Mouse (Mus musculus): ENCODE results near the gene B2m. TPM values are rescaled to one million over a fixed set of nuclear protein-coding genes. Genes with fewer than 3 reads are reported as not detected.
"Not testable (repeated sequence)": the region's sequence is repeated elsewhere in the genome, so short reads cannot be mapped to it uniquely, and the experiment has no call there.

B2m gene
- total RNA-seq (2014; rRNA removed) (46.6 and 90.7 TPM in 2 replicates), polyA plus RNA-seq (2015; fragmentation: Nextera tagmentation; extraction: Ambion mirVana) (152 and 178 TPM in 2 replicates)

- peak within 1 kb of the TSS; percentile 87 for H3K4me2 ChIP-seq (ENCODE audit: low read depth)
- peak within 1 kb of the TSS; percentile 62 for H3K9ac ChIP-seq
- H3K4me1 ChIP-seq (ENCODE audit: insufficient read depth), result no peaks in the 10 kb centered on the region
- no peaks in the 10 kb centered on the region for H3K9me3 ChIP-seq (ENCODE audit: low read length)
- WGBS, result 1% methylated on average over 40 of the region's 40 CpGs
- no peaks in the 10 kb centered on the region for H3K36me3 ChIP-seq (ENCODE audit: insufficient read depth)
- TF ChIP-seq CTCF (IDR thresholded peaks at IDR 0.05; ENCODE audit: low read depth), result no peak
- ATAC-seq (peak; percentile 100), DNase-seq (peak; percentile 94)
- H3K27ac ChIP-seq (ENCODE audit: low read depth, low read length), result 0 out of 2 replicates have a peak within 1 kb of the TSS, but pooled peaks have one; percentile 31
- H3K27me3 ChIP-seq (ENCODE audit: insufficient read depth, low read length), result no peaks in the 10 kb centered on the region
- peak within 1 kb of the TSS; percentile 60 for H3K4me3 ChIP-seq (ENCODE audit: low read depth, low read length)
These were observed at the start of gene B2m for GRCm38 (mm10) chr2:122147508-122148241. Gene B2m, plus strand, starts transcription at chr2:122147686.

GRCm38 (mm10) chr2:122097686-122098085 is 49.8 kb upstream of the B2m start:
- 85% methylated on average over 5 of the region's 5 CpGs for WGBS
- H3K27me3 ChIP-seq (ENCODE audit: insufficient read depth, low read length); H3K27ac ChIP-seq (ENCODE audit: low read depth, low read length); ATAC-seq; H3K9ac ChIP-seq; H3K4me3 ChIP-seq (ENCODE audit: low read depth, low read length); H3K9me3 ChIP-seq (ENCODE audit: low read length); DNase-seq; H3K4me1 ChIP-seq (ENCODE audit: insufficient read depth); H3K4me2 ChIP-seq (ENCODE audit: low read depth): not testable (repeated sequence)
- H3K36me3 ChIP-seq (ENCODE audit: insufficient read depth), result peaks cover 57% of the 10 kb centered on the region

- peaks cover 31% of the 10 kb centered on the region for H3K36me3 ChIP-seq (ENCODE audit: insufficient read depth)
- no peak overlapping the region for H3K4me2 ChIP-seq (ENCODE audit: low read depth)
- no peaks in the 10 kb centered on the region for H3K27me3 ChIP-seq (ENCODE audit: insufficient read depth, low read length)
- H3K9ac ChIP-seq, result no peak overlapping the region
- H3K4me3 ChIP-seq (ENCODE audit: low read depth, low read length), result no peak overlapping the region
- ATAC-seq, result no peak
- H3K9me3 ChIP-seq (ENCODE audit: low read length), result no peaks in the 10 kb centered on the region
- TF ChIP-seq CTCF (IDR thresholded peaks at IDR 0.05; ENCODE audit: low read depth), result no peak
- DNase-seq, result no peak
- no peak overlapping the region for H3K27ac ChIP-seq (ENCODE audit: low read depth, low read length)
- no peaks in the 10 kb centered on the region for H3K4me1 ChIP-seq (ENCODE audit: insufficient read depth)
These were observed 45.4 kb upstream of the B2m start for GRCm38 (mm10) chr2:122102070-122102469.

GRCm38 (mm10) chr2:122108101-122108500 is 39.4 kb upstream of the B2m start:
- Histone ChIP-seq H3K9ac (no peak overlapping the region), H3K27me3 (ENCODE audit: insufficient read depth, low read length) (no peaks in the 10 kb centered on the region), H3K4me3 (ENCODE audit: low read depth, low read length) (no peak overlapping the region), H3K27ac (ENCODE audit: low read depth, low read length) (no peak overlapping the region), H3K4me1 (ENCODE audit: insufficient read depth) (no peaks in the 10 kb centered on the region), H3K4me2 (ENCODE audit: low read depth) (no peak overlapping the region), H3K9me3 (ENCODE audit: low read length) (no peaks in the 10 kb centered on the region), H3K36me3 (ENCODE audit: insufficient read depth) (peaks cover 46% of the 10 kb centered on the region)
- TF ChIP-seq CTCF (IDR thresholded peaks at IDR 0.05; ENCODE audit: low read depth), result no peak
- ATAC-seq (no peak), DNase-seq (no peak)
- WGBS, result 84% methylated on average over 14 of the region's 14 CpGs

GRCm38 (mm10) chr2:122109714-122110113 is 37.8 kb upstream of the B2m start:
- Histone ChIP-seq H3K36me3 (ENCODE audit: insufficient read depth) (peaks cover 56% of the 10 kb centered on the region), H3K4me3 (ENCODE audit: low read depth, low read length) (no peak overlapping the region), H3K27me3 (ENCODE audit: insufficient read depth, low read length) (no peaks in the 10 kb centered on the region), H3K9me3 (ENCODE audit: low read length) (no peaks in the 10 kb centered on the region), H3K4me2 (ENCODE audit: low read depth) (no peak overlapping the region), H3K27ac (ENCODE audit: low read depth, low read length) (no peak overlapping the region), H3K9ac (no peak overlapping the region), H3K4me1 (ENCODE audit: insufficient read depth) (no peaks in the 10 kb centered on the region)
- DNase-seq (no peak), ATAC-seq (no peak)
- TF ChIP-seq CTCF (IDR thresholded peaks at IDR 0.05; ENCODE audit: low read depth), result no peak
- 72% methylated on average over 4 of the region's 4 CpGs for WGBS

- WGBS, result 90% methylated on average over 2 of the region's 2 CpGs
- H3K27me3 ChIP-seq (ENCODE audit: insufficient read depth, low read length), result no peaks in the 10 kb centered on the region
- H3K4me1 ChIP-seq (ENCODE audit: insufficient read depth), result peaks cover 7% of the 10 kb centered on the region
- H3K36me3 ChIP-seq (ENCODE audit: insufficient read depth), result peaks cover 16% of the 10 kb centered on the region
- no peak for TF ChIP-seq CTCF (IDR thresholded peaks at IDR 0.05; ENCODE audit: low read depth)
- H3K9me3 ChIP-seq (ENCODE audit: low read length), result no peaks in the 10 kb centered on the region
- no peak for ATAC-seq
- H3K4me2 ChIP-seq (ENCODE audit: low read depth), result peak overlapping the region; percentile 68; the same call in 1 of the 2 replicates
- no peak overlapping the region for H3K9ac ChIP-seq
- H3K27ac ChIP-seq (ENCODE audit: low read depth, low read length), result no peak overlapping the region
- DNase-seq, result no peak
- H3K4me3 ChIP-seq (ENCODE audit: low read depth, low read length), result no peak overlapping the region
These were observed 30.6 kb upstream of the B2m start for GRCm38 (mm10) chr2:122116888-122117287.

Data from forebrain, postnatal 0 days (tissue).